Mouse (Mus musculus) CH12.LX (cell line): ENCODE results near the gene Mtnr1b. TPM values are rescaled to one million over a fixed set of nuclear protein-coding genes. Genes with fewer than 3 reads are reported as not detected.

Experiments used
- DNase-seq: peaks from one replicate; pipeline ENCODE4 v3.0.0-alpha.2; 2013; ENCODE audit errors: extremely low read depth
- H3K27ac ChIP-seq: 2 replicates; pipeline ENCODE4 v1.5.1; 2012; ENCODE audit warnings: low read depth, mild to moderate bottlenecking, control low read depth, moderate library complexity; ENCODE audit not compliant: insufficient read depth
- H3K27me3 ChIP-seq: replicated peaks from 2 replicates; pipeline ENCODE3; 2012; ENCODE audit warnings: inconsistent platforms
- H3K36me3 ChIP-seq, 2 experiments: replicated peaks in 1 of 2; 2 replicates each; pipeline versions ENCODE3 to v1.6.1; 2012; ENCODE audit warnings: inconsistent platforms in 1 of 2, low read length in 1 of 2, mild to moderate bottlenecking in 1 of 2, mixed read lengths in 1 of 2, moderate library complexity in 1 of 2; ENCODE audit not compliant: control insufficient read depth in 1 of 2, insufficient read depth in 1 of 2
- H3K4me1 ChIP-seq, 2 experiments: 2 replicates each; pipeline ENCODE4 v1.6.1; 2012; ENCODE audit warnings: inconsistent platforms in 1 of 2, moderate library complexity in 1 of 2; ENCODE audit not compliant: insufficient read depth in 2 of 2, control insufficient read depth in 1 of 2
- H3K4me2 ChIP-seq: 2 replicates; pipeline ENCODE4 v1.6.1; 2012; ENCODE audit warnings: low read depth, mild to moderate bottlenecking, control low read depth; ENCODE audit not compliant: poor library complexity, insufficient read depth, severe bottlenecking
- H3K4me3 ChIP-seq, 3 experiments: fragments of 150-350 bp in 1 of 3; sonication (generic) in 1 of 3; replicated peaks in 1 of 3; 2 replicates each; pipeline versions ENCODE3 to v1.5.1; 2011 to 2012; ENCODE audit warnings: low read depth in 2 of 3, low read length in 2 of 3, mild to moderate bottlenecking in 2 of 3, moderate library complexity in 2 of 3, control low read depth in 1 of 3, improper control_type of control experiment in 1 of 3, inconsistent platforms in 1 of 3, mixed read lengths in 1 of 3; ENCODE audit not compliant: poor library complexity in 1 of 3
- H3K79me2 ChIP-seq: replicated peaks from 2 replicates; pipeline ENCODE4 v1.6.1; 2012; ENCODE audit warnings: mild to moderate bottlenecking, moderate library complexity; ENCODE audit not compliant: control insufficient read depth, poor library complexity, insufficient read depth, severe bottlenecking; ENCODE audit errors: extremely low read depth
- H3K9ac ChIP-seq: 2 replicates; pipeline ENCODE4 v1.6.1; 2012; ENCODE audit warnings: low read depth, mild to moderate bottlenecking, control low read depth, moderate library complexity; ENCODE audit not compliant: insufficient read depth
- H3K9me3 ChIP-seq: replicated peaks from 2 replicates; pipeline ENCODE3; 2012; ENCODE audit warnings: low read length, inconsistent platforms, mixed read lengths
- BHLHE40 ChIP-seq: IDR thresholded peaks from 2 replicates; pipeline ENCODE4 v1.6.1; 2011; ENCODE audit warnings: mild to moderate bottlenecking, low read depth, low read length, improper control_type of control experiment
- CHD1 ChIP-seq: IDR thresholded peaks from 2 replicates; pipeline ENCODE4 v1.6.1; 2012; ENCODE audit warnings: low read depth, low read length, improper control_type of control experiment, inconsistent platforms
- CTCF ChIP-seq, 2 experiments: IDR thresholded peaks in 1 of 2; conservative IDR thresholded peaks in 1 of 2; 2 replicates each; pipeline ENCODE4 v1.5.1; 2011 to 2012; ENCODE audit warnings: low read depth in 2 of 2, low read length in 2 of 2, improper control_type of control experiment in 1 of 2, inconsistent platforms in 1 of 2, mild to moderate bottlenecking in 1 of 2, moderate library complexity in 1 of 2
- ELF1 ChIP-seq: IDR thresholded peaks from 2 replicates; pipeline ENCODE4 v1.6.1; 2014; ENCODE audit warnings: low read depth, mild to moderate bottlenecking, inconsistent platforms, low read length, improper control_type of control experiment
- EP300 ChIP-seq: IDR thresholded peaks from 2 replicates; pipeline ENCODE4 v1.6.1; 2011; ENCODE audit warnings: low read length, improper control_type of control experiment
- HCFC1 ChIP-seq: IDR thresholded peaks from 2 replicates; pipeline ENCODE4 v1.6.1; 2012; ENCODE audit warnings: low read depth, mild to moderate bottlenecking, inconsistent platforms, low read length, improper control_type of control experiment
- JUND ChIP-seq: conservative IDR thresholded peaks from 2 replicates; pipeline ENCODE4 v1.6.1; 2011; ENCODE audit warnings: low read depth, low read length, improper control_type of control experiment
- MAX ChIP-seq: IDR thresholded peaks from 2 replicates; pipeline ENCODE4 v1.6.1; 2011; ENCODE audit warnings: low read length, improper control_type of control experiment
- MAZ ChIP-seq: IDR thresholded peaks from 2 replicates; pipeline ENCODE4 v1.6.1; 2012; ENCODE audit warnings: low read depth, mild to moderate bottlenecking, inconsistent platforms, low read length, improper control_type of control experiment, moderate library complexity
- MEF2A ChIP-seq: IDR thresholded peaks from 2 replicates; pipeline ENCODE4 v1.6.1; 2014; ENCODE audit warnings: low read depth, mild to moderate bottlenecking, inconsistent platforms, low read length, improper control_type of control experiment, borderline replicate concordance
- MYC ChIP-seq: IDR thresholded peaks from 2 replicates; pipeline ENCODE4 v1.6.1; 2011; ENCODE audit warnings: low read depth, mild to moderate bottlenecking, improper control_type of control experiment, low read length
- NRF1 ChIP-seq: IDR thresholded peaks from 2 replicates; pipeline ENCODE4 v1.6.1; 2014; ENCODE audit warnings: low read depth, mild to moderate bottlenecking, inconsistent platforms, low read length, improper control_type of control experiment, moderate library complexity
- PAX5 ChIP-seq: IDR thresholded peaks from 2 replicates; pipeline ENCODE4 v1.6.1; 2012; ENCODE audit warnings: low read length, inconsistent platforms, mixed read lengths
- POLR2A ChIP-seq: IDR thresholded peaks from 2 replicates; pipeline ENCODE4 v1.6.1; 2011; ENCODE audit warnings: low read depth, mild to moderate bottlenecking, improper control_type of control experiment, low read length
- RAD21 ChIP-seq: IDR thresholded peaks from 2 replicates; pipeline ENCODE4 v1.6.1; 2011; ENCODE audit warnings: low read depth, mild to moderate bottlenecking, low read length, improper control_type of control experiment, moderate library complexity
- RCOR1 ChIP-seq: conservative IDR thresholded peaks from 2 replicates; pipeline ENCODE4 v1.6.1; 2012; ENCODE audit warnings: low read depth, mild to moderate bottlenecking, inconsistent platforms, low read length, improper control_type of control experiment
- SMC3 ChIP-seq: IDR thresholded peaks from 2 replicates; pipeline ENCODE4 v1.6.1; 2011; ENCODE audit warnings: low read depth, low read length, improper control_type of control experiment
- UBTF ChIP-seq: IDR thresholded peaks from 2 replicates; pipeline ENCODE4 v1.6.1; 2012; ENCODE audit warnings: low read depth, mild to moderate bottlenecking, inconsistent platforms, low read length, improper control_type of control experiment, moderate library complexity
- USF1 ChIP-seq: IDR thresholded peaks from 2 replicates; pipeline ENCODE4 v1.6.1; 2014; ENCODE audit warnings: low read depth, mild to moderate bottlenecking, inconsistent platforms, low read length, improper control_type of control experiment
- USF2 ChIP-seq: conservative IDR thresholded peaks from 2 replicates; pipeline ENCODE4 v1.6.1; 2011; ENCODE audit warnings: low read depth, low read length, improper control_type of control experiment
- ZC3H11A ChIP-seq: IDR thresholded peaks from 2 replicates; pipeline ENCODE4 v1.6.1; 2012; ENCODE audit warnings: low read depth, mild to moderate bottlenecking, inconsistent platforms, low read length, improper control_type of control experiment
- ZKSCAN1 ChIP-seq: IDR thresholded peaks from 2 replicates; pipeline ENCODE4 v1.6.1; 2012; ENCODE audit warnings: low read depth, inconsistent platforms, low read length, improper control_type of control experiment, borderline replicate concordance
- ZMIZ1 ChIP-seq: IDR thresholded peaks from 2 replicates; pipeline ENCODE4 v1.6.1; 2012; ENCODE audit warnings: low read depth, mild to moderate bottlenecking, inconsistent platforms, low read length, improper control_type of control experiment
- ZNF384 ChIP-seq: IDR thresholded peaks from 2 replicates; pipeline ENCODE4 v1.6.1; 2012; ENCODE audit warnings: low read depth, low read length, improper control_type of control experiment, inconsistent platforms
- dilution Hi-C: fragments of 300-500 bp; cut with MboI; formaldehyde crosslinking; loops from 2 replicates; pipeline ENCODE4 v1.14.3; 2020; ENCODE audit warnings: low sequenced_read_pairs; ENCODE audit not compliant: extremely low pct_unique_long_range_greater_than_20kb, extremely low pct_ligation_motif_present
- in situ Hi-C: fragments of 300-500 bp; cut with MboI; formaldehyde crosslinking; loops from 3 replicates; pipeline ENCODE4 v1.14.3; 2019; ENCODE audit warnings: low sequenced_read_pairs, low pct_ligation_motif_present, low pct_unique_long_range_greater_than_20kb, mixed read lengths
- polyA plus RNA-seq: library from polyadenylated mRNA; unstranded; fragments of >175 nt; gene quantifications from 2 replicates; pipeline ENCODE4 v1.2.1, GENCODE M21; 2012; ENCODE audit warnings: low read depth; ENCODE audit not compliant: insufficient read length
- total RNA-seq, 2 experiments: library from RNA; depleted of rRNA; stranded (reverse); fragments of 300-350 nt in 1 of 2; fragments of >200 nt in 1 of 2; gene quantifications; 2 replicates each; pipeline ENCODE4 v1.2.3; 2012 to 2014

Mtnr1b gene
- total and polyA plus RNA-seq, 3 experiments = not detected

DNA sequence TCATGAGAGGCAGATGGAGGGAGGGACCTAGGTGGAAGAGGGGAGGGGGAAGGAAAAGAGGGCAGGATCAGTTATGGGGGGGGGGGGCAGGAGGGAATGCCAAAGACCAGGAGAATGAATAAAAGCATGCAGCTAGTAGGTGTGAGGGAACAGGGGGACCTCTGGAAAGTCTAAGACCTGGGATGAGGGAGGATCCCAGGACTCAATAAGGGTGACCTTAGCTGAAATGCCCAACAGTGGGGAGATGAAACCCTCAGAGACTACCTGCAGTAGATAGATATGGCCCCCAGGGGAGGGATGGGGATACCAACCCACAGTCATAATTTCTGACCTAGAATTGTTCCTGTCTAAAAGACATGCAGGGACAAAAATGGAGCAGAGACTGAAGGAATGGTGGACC is 6.4 kb upstream of the Mtnr1b start:
- Histone ChIP-seq H3K27me3 (no peaks in the 10 kb centered on the region), H3K27ac (no peak overlapping the region), H3K9ac (no peak overlapping the region), H3K9me3 (no peaks in the 10 kb centered on the region), H3K36me3 (no peaks in the 10 kb centered on the region), H3K4me3 (no peak overlapping the region), H3K4me2 (no peak overlapping the region), H3K79me2 (no peaks in the 10 kb centered on the region), H3K4me1 (peaks cover 0 to 5% of the 10 kb centered on the region in 2 experiments; a peak in 2 of 4 replicates)
- in situ Hi-C loops (loop anchor here (5.0 kb wide), 1 partner anchor 193 kb away; no protein-coding TSS in a partner anchor), dilution Hi-C loops (no loop called here)
- no peak for DNase-seq
- TF ChIP-seq HCFC1 (no peak), UBTF (no peak), CHD1 (no peak), NRF1 (no peak), RCOR1 (no peak), JUND (no peak), PAX5 (no peak), ZMIZ1 (no peak), EP300 (no peak), SMC3 (no peak), ZKSCAN1 (no peak), POLR2A (no peak), MAZ (no peak)

DNA sequence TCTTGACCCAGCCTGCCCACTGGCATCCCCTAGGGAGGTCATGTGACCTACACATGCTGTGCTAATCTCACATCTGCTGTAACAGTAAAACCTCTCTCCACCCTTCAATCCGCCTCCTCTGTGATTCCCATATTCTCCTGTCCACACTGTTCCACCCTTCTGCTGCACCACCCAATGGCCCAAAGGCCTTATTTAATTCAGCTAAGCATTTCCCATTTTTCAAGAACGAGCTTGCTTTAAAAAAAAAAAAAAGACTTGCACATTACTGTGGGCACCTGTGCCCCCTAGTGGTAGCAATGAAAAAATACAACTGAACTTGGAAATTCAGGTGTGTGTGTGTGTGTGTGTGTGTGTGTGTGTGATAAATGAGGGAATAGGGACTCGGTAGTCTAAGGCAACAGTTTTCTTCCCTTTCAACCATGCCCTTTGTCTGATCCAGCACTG is 5.8 kb upstream of the Mtnr1b start:
- DNase-seq = peak; percentile 53

More for the DNA sequence above, 5.8 kb upstream of the Mtnr1b start:
- H3K36me3 ChIP-seq = no peaks in the 10 kb centered on the region
- H3K79me2 ChIP-seq = no peaks in the 10 kb centered on the region
- peaks cover 0 to 5% of the 10 kb centered on the region in 2 experiments; a peak in 2 of 4 replicates for H3K4me1 ChIP-seq
- no peak overlapping the region for H3K4me3 ChIP-seq
- in situ Hi-C loops = loop anchor here (5.0 kb wide), 1 partner anchor 193 kb away; no protein-coding TSS in a partner anchor
- dilution Hi-C loops = no loop called here
- H3K4me2 ChIP-seq = peak overlapping the region; percentile 57
- TF ChIP-seq CTCF (conservative IDR thresholded peaks at IDR 0.05 in 1 of 2, IDR thresholded peaks at IDR 0.05 in 1 of 2; ENCODE audit: low read depth in 2 of 2, low read length in 2 of 2) (peak; percentile 39 to 87), EP300 (no peak), ZNF384 (peak; percentile 99), RAD21 (peak; percentile 81), USF1 (peak; percentile 83), ZMIZ1 (no peak), UBTF (peak; percentile 50; the same call in 1 of the 2 replicates), MAX (peak; percentile 69; the same call in 1 of the 2 replicates), USF2 (peak; percentile 88), ELF1 (no peak), MYC (peak; percentile 38; the same call in 1 of the 2 replicates), SMC3 (peak; percentile 91), BHLHE40 (peak; percentile 81), MEF2A (0 out of 2 replicates have a peak, but pooled peaks have one; percentile 34), ZC3H11A (peak; percentile 63)
- H3K27me3 ChIP-seq = no peaks in the 10 kb centered on the region
- H3K27ac ChIP-seq = no peak overlapping the region
- H3K9me3 ChIP-seq = no peaks in the 10 kb centered on the region
- H3K9ac ChIP-seq = peak overlapping the region; percentile 7; the same call in 1 of the 2 replicates
